Mouse (Mus musculus) forebrain, embryonic 16.5 days (tissue): ENCODE results near the gene Fubp1. TPM values are rescaled to one million over a fixed set of nuclear protein-coding genes. Genes with fewer than 3 reads are reported as not detected.
"Not testable (repeated sequence)": the region's sequence is repeated elsewhere in the genome, so short reads cannot be mapped to it uniquely, and the experiment has no call there.

Experiments
- ATAC-seq: fragments of 200-750 bp; cut with Nextera tagmentation; 2 replicates; pipeline ENCODE4 v1.8.0; 2017; ENCODE audit warnings: mild to moderate bottlenecking, moderate library complexity
- H3K27ac ChIP-seq: fragments of 300-500 bp; sonication (generic); 2 replicates; pipeline ENCODE4 v1.5.1; 2014; ENCODE audit warnings: low read length, control low read depth
- H3K27me3 ChIP-seq: fragments of 300-500 bp; sonication (generic); replicated peaks from 2 replicates; pipeline ENCODE4 v1.6.1; 2014; ENCODE audit warnings: low read length; ENCODE audit not compliant: control insufficient read depth, insufficient read depth
- H3K36me3 ChIP-seq: fragments of 300-500 bp; sonication (generic); 2 replicates; pipeline ENCODE4 v1.6.1; 2014; ENCODE audit not compliant: control insufficient read depth, insufficient read depth
- H3K4me1 ChIP-seq: fragments of 300-500 bp; sonication (generic); replicated peaks from 2 replicates; pipeline ENCODE4 v1.6.1; 2014; ENCODE audit warnings: low read length; ENCODE audit not compliant: control insufficient read depth, insufficient read depth
- H3K4me2 ChIP-seq: fragments of 300-500 bp; sonication (generic); 2 replicates; pipeline ENCODE4 v1.6.1; 2014; ENCODE audit warnings: mild to moderate bottlenecking, low read length, control low read depth
- H3K4me3 ChIP-seq: fragments of 300-500 bp; sonication (generic); replicated peaks from 2 replicates; pipeline ENCODE4 v1.5.1; 2014; ENCODE audit warnings: mild to moderate bottlenecking, low read length, control low read depth
- H3K9ac ChIP-seq: fragments of 300-500 bp; sonication (generic); replicated peaks from 2 replicates; pipeline ENCODE4 v1.6.1; 2014; ENCODE audit warnings: low read depth, low read length, control low read depth
- H3K9me3 ChIP-seq: fragments of 300-500 bp; sonication (generic); 2 replicates; pipeline ENCODE4 v1.6.1; 2016; ENCODE audit warnings: low read length; ENCODE audit not compliant: control insufficient read depth
- WGBS: fragments of 180-500 bp; shearing (Covaris S2); extraction: QIAGEN DNeasy Blood & Tissue Kit; methylation state at CpG from one replicate; pipeline ENCODE4 v1.1.7; 2014; 5-methylcytosine and 5-hydroxymethylcytosine counted together
- polyA plus RNA-seq: library from polyadenylated mRNA; unstranded; fragments of >200 nt; fragmentation: Nextera tagmentation; extraction: Ambion mirVana; gene quantifications from 2 replicates; pipeline ENCODE4 v1.2.1, GENCODE M21; 2015

Gene Fubp1
- polyA plus RNA-seq, 1 experiment from 2014 or later = 297 TPM

DNA sequence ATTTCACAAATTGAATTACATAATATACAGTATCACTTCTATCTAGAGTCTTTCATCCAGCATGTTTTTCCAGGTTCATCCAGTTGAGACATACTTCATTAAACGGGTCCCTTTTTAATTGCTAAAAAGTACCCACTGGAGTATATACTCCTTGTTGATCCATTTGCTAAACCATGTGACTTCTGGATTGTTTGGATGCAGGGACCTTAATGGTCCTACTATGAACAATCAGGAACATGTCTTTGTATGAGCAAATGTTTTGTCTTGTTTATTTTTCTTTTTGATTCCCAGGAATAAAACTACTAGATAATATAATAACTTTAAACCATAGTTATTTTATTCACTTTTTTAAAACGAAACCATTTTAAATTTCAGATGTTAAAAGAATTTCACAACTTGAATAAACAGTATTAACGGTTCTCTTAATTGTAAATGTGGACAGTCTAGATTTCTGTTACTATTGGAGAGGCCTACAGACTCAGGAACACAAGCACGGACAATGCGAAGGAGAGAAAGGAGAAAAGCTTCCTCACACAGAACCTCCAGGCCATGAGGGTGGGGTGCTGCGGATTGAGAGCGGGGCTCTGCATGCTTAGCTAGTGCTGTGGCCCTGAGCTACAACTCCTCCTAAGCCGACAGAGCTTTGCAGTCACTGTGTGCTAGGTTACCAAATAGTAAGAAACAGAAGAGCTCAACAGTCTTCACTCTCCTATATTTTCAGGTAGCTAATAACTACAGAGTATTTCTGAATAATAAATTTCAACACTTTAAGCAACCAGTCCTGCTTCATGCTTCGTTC, 19.3 kb upstream of the Fubp1 start:
- peak overlapping the region; percentile 26 for H3K4me2 ChIP-seq
- H3K4me3 ChIP-seq = no peak overlapping the region
- ATAC-seq = no peak
- H3K9me3 ChIP-seq = no peaks in the 10 kb centered on the region
- peaks cover 18% of the 10 kb centered on the region for H3K4me1 ChIP-seq
- no peaks in the 10 kb centered on the region for H3K27me3 ChIP-seq
- no peak overlapping the region for H3K27ac ChIP-seq
- no peak overlapping the region for H3K9ac ChIP-seq
- 82% methylated on average over 9 of the region's 9 CpGs for WGBS
- H3K36me3 ChIP-seq = no peaks in the 10 kb centered on the region

GRCm38 (mm10) chr3:152191791-152192237, 18.4 kb upstream of the Fubp1 start:
- ATAC-seq = no peak
- 12% methylated on average over 6 of the region's 6 CpGs for WGBS

DNA sequence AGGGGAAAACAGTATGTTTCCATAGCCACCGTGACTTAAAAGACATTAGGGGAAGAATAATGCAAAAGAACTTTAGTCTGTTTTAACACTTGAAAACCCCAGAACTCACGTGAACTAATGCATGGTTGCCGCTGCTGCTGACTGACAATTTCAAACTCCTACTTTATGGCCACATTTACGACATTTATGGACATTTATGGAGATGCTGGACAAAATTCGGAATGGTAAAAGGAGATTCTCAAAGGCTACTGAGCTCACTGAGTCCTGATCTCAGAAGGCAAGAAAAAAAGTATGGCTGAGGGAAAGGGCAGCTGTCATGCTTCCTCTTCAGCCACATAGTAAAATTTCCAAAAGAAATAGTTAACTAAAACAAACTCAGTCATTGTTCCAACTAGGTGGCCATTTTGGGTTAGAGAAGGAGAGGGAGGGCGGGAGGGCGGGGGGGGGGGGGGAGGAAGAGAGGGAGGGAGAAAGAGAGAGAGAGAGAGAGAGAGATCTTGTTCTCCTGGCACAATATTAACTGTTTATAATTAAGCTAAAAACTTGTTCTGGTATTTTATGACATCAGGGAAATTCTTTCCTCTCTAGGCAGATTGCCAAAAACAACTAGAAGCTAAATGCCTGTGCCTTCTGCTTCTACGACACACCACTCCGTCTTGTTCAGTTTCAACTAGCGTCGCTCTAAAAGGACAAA, 17.8 kb upstream of the Fubp1 start:
- Histone ChIP-seq H3K36me3 (no peaks in the 10 kb centered on the region), H3K27ac (no peak overlapping the region), H3K4me3 (peak overlapping the region; percentile 37), H3K27me3 (no peaks in the 10 kb centered on the region), H3K9ac (no peak overlapping the region), H3K4me1 (peaks cover 18% of the 10 kb centered on the region), H3K4me2 (peak overlapping the region; percentile 55), H3K9me3 (no peaks in the 10 kb centered on the region)
- WGBS = 23% methylated on average over 10 of the region's 11 CpGs
- no peak for ATAC-seq

More at GRCm38 (mm10) chr3:152191791-152192237, 18.4 kb upstream of the Fubp1 start:
- Histone ChIP-seq H3K9me3 (no peaks in the 10 kb centered on the region), H3K4me1 (peaks cover 18% of the 10 kb centered on the region), H3K36me3 (no peaks in the 10 kb centered on the region), H3K9ac (no peak overlapping the region), H3K27me3 (no peaks in the 10 kb centered on the region), H3K27ac (no peak overlapping the region), H3K4me2 (peak overlapping the region; percentile 55), H3K4me3 (peak overlapping the region; percentile 37)

DNA sequence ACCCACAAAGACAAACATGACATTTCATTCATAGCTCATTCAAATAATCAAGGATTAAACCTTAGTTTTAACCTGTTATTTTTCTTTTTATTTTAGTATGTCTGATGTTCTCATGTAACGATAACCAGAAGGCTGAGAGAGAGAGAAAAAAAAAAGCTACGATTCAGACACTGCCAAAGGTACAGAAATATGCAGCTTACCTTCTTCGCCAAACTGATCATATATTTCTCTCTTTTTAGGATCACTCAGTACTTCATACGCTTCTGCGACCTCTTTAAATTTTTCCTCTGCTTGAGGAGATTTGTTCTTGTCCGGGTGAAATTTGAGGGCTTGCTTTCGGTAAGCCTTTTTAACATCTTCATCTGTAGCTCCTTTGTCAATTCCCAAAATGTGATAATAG, 17.0 kb upstream of the Fubp1 start:
- peak overlapping the region; percentile 75 for H3K4me2 ChIP-seq
- H3K4me1 ChIP-seq = peaks cover 18% of the 10 kb centered on the region
- no peaks in the 10 kb centered on the region for H3K36me3 ChIP-seq
- no peak for ATAC-seq
- peak overlapping the region; percentile 79 for H3K27ac ChIP-seq
- no peaks in the 10 kb centered on the region for H3K27me3 ChIP-seq
- WGBS = 8% methylated on average over 7 of the region's 7 CpGs
- H3K4me3 ChIP-seq = peak overlapping the region; percentile 54
- peak overlapping the region; percentile 58 for H3K9ac ChIP-seq
- no peaks in the 10 kb centered on the region for H3K9me3 ChIP-seq

DNA sequence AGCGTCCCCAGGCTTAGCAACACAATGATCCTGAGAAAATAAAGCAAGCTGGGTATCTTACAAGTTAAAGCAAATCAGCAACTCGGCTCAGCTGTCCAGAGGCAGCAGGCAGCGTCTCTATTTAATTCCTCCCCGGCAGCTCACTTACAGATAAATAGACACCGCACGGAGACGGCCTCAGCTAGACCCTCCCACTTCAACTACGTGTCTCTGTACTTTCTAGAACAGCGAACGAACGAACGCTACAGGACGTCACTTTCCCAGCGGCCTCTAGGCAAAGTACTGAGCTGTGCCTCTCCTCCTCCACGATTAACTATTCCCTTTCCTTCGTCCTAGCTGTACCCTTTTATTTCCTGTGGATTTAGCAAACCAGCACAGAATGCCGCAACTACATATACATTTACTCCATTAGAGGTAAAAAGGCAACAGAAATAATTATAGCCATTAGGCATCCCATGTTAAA, 16.6 kb upstream of the Fubp1 start:
- Histone ChIP-seq H3K27ac (peak overlapping the region; percentile 79), H3K36me3 (no peaks in the 10 kb centered on the region), H3K9me3 (no peaks in the 10 kb centered on the region), H3K9ac (peak overlapping the region; percentile 58), H3K4me2 (peak overlapping the region; percentile 75), H3K4me1 (peaks cover 18% of the 10 kb centered on the region), H3K27me3 (no peaks in the 10 kb centered on the region), H3K4me3 (peak overlapping the region; percentile 54)
- ATAC-seq = peak; percentile 100
- under 1% methylated on average over 17 of the region's 17 CpGs for WGBS

DNA sequence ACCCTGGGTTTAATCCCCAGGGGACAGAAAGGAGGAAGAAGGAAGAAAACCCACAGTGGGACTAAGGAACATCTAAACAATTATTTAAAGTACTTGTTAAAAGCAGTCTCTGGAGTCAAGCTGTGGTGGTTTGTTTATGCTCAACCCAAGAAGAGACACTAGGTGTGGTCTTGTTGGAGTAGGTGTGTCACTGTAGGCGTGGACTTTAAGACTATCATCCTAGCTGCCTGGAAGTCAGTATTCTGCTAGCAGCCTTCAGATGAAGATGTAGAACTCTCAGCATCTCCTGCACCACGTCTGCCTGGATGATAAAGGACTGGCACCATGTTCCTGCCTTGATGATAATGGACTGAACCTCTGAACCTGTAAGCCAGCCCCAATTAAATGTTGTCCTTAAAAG, 13.0 kb upstream of the Fubp1 start:
- not testable (repeated sequence) for ATAC-seq, H3K27ac ChIP-seq, H3K4me3 ChIP-seq, H3K4me1 ChIP-seq, H3K36me3 ChIP-seq, H3K9ac ChIP-seq, H3K27me3 ChIP-seq, H3K4me2 ChIP-seq, H3K9me3 ChIP-seq
- WGBS = 30% methylated on average over 2 of the region's 2 CpGs

DNA sequence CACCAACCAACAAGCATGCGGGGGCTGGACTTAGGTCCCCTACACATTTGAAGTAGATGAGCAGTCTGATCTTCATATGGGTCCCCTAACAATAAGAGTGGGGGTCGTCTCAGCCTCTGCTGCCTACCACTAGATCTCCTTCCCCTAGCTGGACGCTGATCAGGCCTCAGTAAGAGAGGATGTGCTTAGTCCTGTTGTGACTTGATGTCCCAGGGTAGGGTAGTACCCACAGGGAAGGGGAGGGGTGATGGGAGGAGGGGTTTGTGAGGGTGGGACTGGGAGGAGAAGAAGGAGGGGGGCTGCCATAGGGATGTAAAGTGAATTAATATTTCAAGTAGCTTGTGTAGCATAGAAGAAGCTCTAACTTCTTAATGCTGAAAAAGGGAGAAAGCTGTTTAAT, 11.1 kb upstream of the Fubp1 start:
- no peak overlapping the region for H3K27ac ChIP-seq
- 65% methylated on average over 3 of the region's 3 CpGs for WGBS
- H3K9me3 ChIP-seq = no peaks in the 10 kb centered on the region
- ATAC-seq = no peak
- H3K9ac ChIP-seq = no peak overlapping the region
- no peaks in the 10 kb centered on the region for H3K36me3 ChIP-seq
- H3K27me3 ChIP-seq = no peaks in the 10 kb centered on the region
- no peak overlapping the region for H3K4me3 ChIP-seq
- H3K4me2 ChIP-seq = no peak overlapping the region
- H3K4me1 ChIP-seq = no peaks in the 10 kb centered on the region

GRCm38 (mm10) chr3:152201181-152201580, 9.0 kb upstream of the Fubp1 start:
- Histone ChIP-seq H3K27me3 (no peaks in the 10 kb centered on the region), H3K9ac (no peak overlapping the region), H3K9me3 (no peaks in the 10 kb centered on the region), H3K4me2 (no peak overlapping the region), H3K4me3 (no peak overlapping the region), H3K27ac (no peak overlapping the region), H3K4me1 (no peaks in the 10 kb centered on the region), H3K36me3 (no peaks in the 10 kb centered on the region)
- ATAC-seq = no peak
- 91% methylated on average over 3 of the region's 3 CpGs for WGBS

DNA sequence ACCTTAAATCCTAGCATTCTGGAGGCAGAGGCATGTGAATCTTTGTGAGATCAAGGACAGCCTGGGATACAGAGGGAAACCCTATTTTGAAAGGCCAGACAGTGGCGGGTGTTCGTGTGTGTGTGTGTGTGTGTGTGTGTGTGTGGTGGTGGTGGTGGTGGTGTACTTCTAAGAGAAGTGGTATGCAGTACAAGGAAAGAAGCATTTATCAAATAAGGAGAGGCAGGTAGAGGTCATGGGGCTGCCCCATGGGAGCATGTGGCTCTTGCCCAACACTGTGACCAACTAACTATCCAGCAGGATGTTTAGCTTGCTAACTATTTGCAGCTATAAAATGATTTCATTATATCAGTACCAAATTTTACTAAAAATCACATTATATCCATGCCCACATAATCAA, 8.6 kb upstream of the Fubp1 start:
- H3K27me3 ChIP-seq = no peaks in the 10 kb centered on the region
- H3K9ac ChIP-seq = no peak overlapping the region
- no peak overlapping the region for H3K4me3 ChIP-seq
- no peaks in the 10 kb centered on the region for H3K4me1 ChIP-seq
- WGBS = 76% methylated on average over 2 of the region's 2 CpGs
- no peak overlapping the region for H3K4me2 ChIP-seq
- H3K9me3 ChIP-seq = no peaks in the 10 kb centered on the region
- ATAC-seq = no peak
- no peaks in the 10 kb centered on the region for H3K36me3 ChIP-seq
- no peak overlapping the region for H3K27ac ChIP-seq
